28 mouse cellular contexts compared by ENCODE assay signal in the genomic region with DNA sequence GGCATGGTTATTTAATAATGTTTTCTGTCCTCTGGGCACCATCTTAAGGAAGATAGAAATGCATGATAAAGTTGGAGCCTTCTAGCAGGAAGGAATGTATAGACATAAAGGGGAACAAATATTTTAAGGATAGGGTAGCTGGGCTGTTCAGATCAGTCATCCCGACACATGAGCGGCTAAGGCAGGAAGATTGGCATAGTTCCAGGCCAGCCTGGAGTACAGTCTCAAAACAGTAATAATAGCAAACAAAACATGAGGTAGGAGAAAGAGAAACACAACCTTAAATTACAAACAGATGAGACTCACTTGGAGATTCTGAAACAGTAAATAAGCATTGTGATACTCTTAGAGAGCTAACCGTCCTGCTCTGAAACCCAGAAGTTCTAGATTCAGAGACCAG.
A peak's percentile ranks its signal among the peaks of the same experiment; 100 is the strongest.
DNase-seq lines count a peak whose midpoint lies in the region; ATAC-seq and TF ChIP-seq lines count a peak whose summit lies in the region.
"Had no signal": no experiment of that assay in that cellular context is flagged by ENCODE, and none has a peak within 500 bp of the region (broad histone marks: within the 10 kb centered on the region; RNA-seq: fewer than 3 reads in every experiment).

No protein-coding gene starts in this region.

- no peaks in the 10 kb centered on the region for H3K9me3 ChIP-seq in kidney, embryonic 16.5 days (ENCODE audit: low read length)
- H3K9me3 ChIP-seq in lung, embryonic 14.5 days (ENCODE audit: low read depth, low read length): no peaks in the 10 kb centered on the region
- H3K9me3 ChIP-seq: embryonic facial prominence, embryonic 12.5 days; forebrain, embryonic 10.5 days; forebrain, embryonic 15.5 days; heart, embryonic 12.5 days; liver, embryonic 15.5 days had no signal

- peak; percentile 43 to 56 for DNase-seq in cerebellum, postnatal 10 days
- peak; percentile 13 for DNase-seq in kidney, postnatal 14 days
- DNase-seq in lung, embryonic 14.5 days: peak; percentile 56
- DNase-seq in lung, adult 18-20 months: no peak
- peak; percentile 76 for DNase-seq in NIH3T3 (ENCODE audit: low read depth)
- DNase-seq: cerebellum, adult 8-10 months; cerebellum, postnatal 36 days; gastrocnemius, adult 2 months; gastrocnemius, postnatal 36 days; heart, adult 2 months; layer of hippocampus, postnatal 36 days; left cerebral cortex, postnatal 4 days; liver; lung, postnatal 10 days; thymus, adult 2 months; thymus, postnatal 36 days had no signal

- no peak overlapping the region for H3K9ac ChIP-seq in kidney, embryonic 16.5 days (replicated peaks; ENCODE audit: low read length)
- no peak overlapping the region for H3K9ac ChIP-seq in lung, embryonic 14.5 days
- H3K9ac ChIP-seq: embryonic facial prominence, embryonic 12.5 days; forebrain, embryonic 15.5 days; heart, embryonic 12.5 days; hindbrain, embryonic 14.5 days; liver, embryonic 15.5 days had no signal

- H3K4me1 ChIP-seq in kidney, embryonic 16.5 days (ENCODE audit: insufficient read depth, low read length): peaks cover 21% of the 10 kb centered on the region
- no peaks in the 10 kb centered on the region for H3K4me1 ChIP-seq in lung, embryonic 14.5 days (ENCODE audit: insufficient read depth)

- H3K4me3 ChIP-seq in kidney, embryonic 16.5 days (ENCODE audit: low read length): no peak overlapping the region
- H3K4me3 ChIP-seq in lung, embryonic 14.5 days (ENCODE audit: low read depth, low read length): no peak overlapping the region
- H3K4me3 ChIP-seq: embryonic facial prominence, embryonic 12.5 days; forebrain, embryonic 10.5 days; forebrain, embryonic 15.5 days; gastrocnemius, adult 2 months; heart, adult 2 months; heart, embryonic 12.5 days; liver, embryonic 15.5 days; myocyte had no signal

- no peaks in the 10 kb centered on the region for H3K27me3 ChIP-seq in kidney, embryonic 16.5 days (ENCODE audit: insufficient read depth, low read length)
- no peaks in the 10 kb centered on the region for H3K27me3 ChIP-seq in lung, embryonic 14.5 days (ENCODE audit: insufficient read depth, low read length)
- H3K27me3 ChIP-seq: embryonic facial prominence, embryonic 12.5 days; forebrain, embryonic 15.5 days; heart, embryonic 12.5 days; liver, embryonic 15.5 days had no signal

- WGBS in kidney, embryonic 16.5 days: 56% methylated on average over 3 of the region's 3 CpGs
- 49% methylated on average over 3 of the region's 3 CpGs for WGBS in lung, embryonic 14.5 days

- no peak overlapping the region for H3K4me2 ChIP-seq in kidney, embryonic 16.5 days (replicated peaks; ENCODE audit: low read depth, low read length)
- no peak overlapping the region for H3K4me2 ChIP-seq in lung, embryonic 14.5 days
- H3K4me2 ChIP-seq: embryonic facial prominence, embryonic 12.5 days; forebrain, embryonic 15.5 days; heart, embryonic 12.5 days; hindbrain, embryonic 14.5 days; liver, embryonic 15.5 days; midbrain, embryonic 11.5 days had no signal

- no peak overlapping the region for H3K27ac ChIP-seq in kidney, embryonic 16.5 days (ENCODE audit: low read length)
- H3K27ac ChIP-seq in lung, embryonic 14.5 days (ENCODE audit: low read depth): no peak overlapping the region
- H3K27ac ChIP-seq: embryonic facial prominence, embryonic 12.5 days; forebrain, embryonic 10.5 days; gastrocnemius, adult 2 months; heart, adult 2 months; hindbrain, embryonic 14.5 days; liver, embryonic 15.5 days had no signal

- 0 out of 2 replicates have a peak, but pooled peaks cover under 1% of the 10 kb centered on the region for H3K36me3 ChIP-seq in kidney, embryonic 16.5 days (ENCODE audit: insufficient read depth, low read length)
- H3K36me3 ChIP-seq in lung, embryonic 14.5 days (ENCODE audit: insufficient read depth): peaks cover 15% of the 10 kb centered on the region; the same call in 1 of the 2 replicates
- H3K36me3 ChIP-seq: embryonic facial prominence, embryonic 12.5 days; forebrain, embryonic 15.5 days had no signal

- no peak for ATAC-seq in cerebellum, adult (ENCODE audit: insufficient number of reproducible peaks, low FRiP score, low TSS enrichment)
- ATAC-seq in kidney, embryonic 16.5 days (ENCODE audit: low FRiP score, low TSS enrichment): no peak
- no peak for ATAC-seq in lung, embryonic 14.5 days (ENCODE audit: insufficient read depth)
- ATAC-seq: forebrain, embryonic 15.5 days; intestine, postnatal 0 days; midbrain, embryonic 16.5 days had no signal

- no peak for TF ChIP-seq CTCF in lung, embryonic 14.5 days (IDR thresholded peaks at IDR 0.05; ENCODE audit: low read depth)

Comparison
In these comparisons a context has a peak if more than half of its experiments do, and no peak if none do; other contexts are left out.
1. DNase-seq: peak in cerebellum, postnatal 10 days (2 of 2), kidney, postnatal 14 days (single experiment), lung, embryonic 14.5 days (single experiment) and NIH3T3 (single experiment); none in lung, adult 18-20 months (0 of 2).